Mouse (Mus musculus) frontal cortex, postnatal 14 days (tissue): ENCODE data around the gene Gm2174.

ENCODE experiments used
- DNase-seq, 2 experiments: peaks; one replicate each; pipeline ENCODE4 v3.0.0; 2022; ENCODE audit warnings: low spot score in 2 of 2

Gm2174 gene

DNA sequence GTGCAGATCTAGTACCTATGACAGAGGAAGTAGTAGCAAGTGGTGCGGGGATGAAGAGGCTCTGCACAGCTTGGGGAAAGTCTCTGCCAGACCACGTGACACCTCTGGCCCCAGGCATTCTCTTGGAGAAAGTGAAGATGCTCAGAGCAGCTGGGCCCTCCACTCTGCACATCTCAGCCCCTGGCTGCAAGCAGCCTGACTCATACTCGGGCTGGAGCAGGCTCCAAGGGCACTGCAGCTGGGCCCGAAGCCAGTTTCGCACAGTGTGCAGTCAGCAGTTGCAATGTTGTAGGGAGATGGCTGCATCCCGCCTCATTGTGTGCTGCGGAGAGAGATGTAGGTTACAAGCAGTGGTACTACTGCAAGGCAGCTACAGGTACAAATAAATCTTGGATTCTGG lies 49.5 kb downstream of the Gm2174 start:
- DNase-seq, result no peak
